Mouse (Mus musculus) bone marrow, adult 2 months (tissue): ENCODE measurements around the gene Ankrd61. TPM values are rescaled to one million over a fixed set of nuclear protein-coding genes. Genes with fewer than 3 reads are reported as not detected.

Experiments
- H3K27ac ChIP-seq: fragments of 200-500 bp; 2 replicates; pipeline ENCODE4 v1.5.1; 2012; ENCODE audit warnings: low read depth, mild to moderate bottlenecking, control low read depth, inconsistent platforms, low read length; ENCODE audit not compliant: control insufficient read depth, poor library complexity, insufficient read depth
- H3K4me1 ChIP-seq: fragments of 200-500 bp; 2 replicates; pipeline ENCODE4 v1.6.1; 2011; ENCODE audit warnings: low read length; ENCODE audit not compliant: control insufficient read depth, insufficient read depth
- H3K4me3 ChIP-seq: fragments of 200-500 bp; replicated peaks from 2 replicates; pipeline ENCODE3; 2011; ENCODE audit warnings: mild to moderate bottlenecking, low read depth, low read length, control low read depth; ENCODE audit not compliant: control insufficient read depth
- CTCF ChIP-seq: fragments of 200-500 bp; IDR thresholded peaks from 2 replicates; pipeline ENCODE4 v1.5.1; 2011; ENCODE audit warnings: low read length, control low read depth; ENCODE audit not compliant: control insufficient read depth, insufficient read depth
- POLR2A ChIP-seq: fragments of 200-500 bp; IDR thresholded peaks from 2 replicates; pipeline ENCODE4 v1.6.1; 2011; ENCODE audit warnings: low read depth, mild to moderate bottlenecking, control low read depth, low read length, borderline replicate concordance; ENCODE audit not compliant: control insufficient read depth
- WGBS: fragments of 180-500 bp; shearing (Covaris S2); methylation state at CpG from one replicate; pipeline ENCODE4 v1.1.7; 2018; 5-methylcytosine and 5-hydroxymethylcytosine counted together
- polyA plus RNA-seq: library from polyadenylated mRNA; stranded (reverse); fragments of >200 nt; gene quantifications from 2 replicates; pipeline ENCODE4 v1.2.4, GENCODE M21; 2011; ENCODE audit warnings: low replicate concordance; ENCODE audit not compliant: missing spikeins, insufficient read depth, insufficient read length

Gene Ankrd61
- polyA plus RNA-seq, 1 experiment, result not detected

- H3K4me1 ChIP-seq, result no peaks in the 10 kb centered on the region
- 98% methylated on average over 3 of the region's 3 CpGs for WGBS
- H3K27ac ChIP-seq, result no peak overlapping the region
- no peak overlapping the region for H3K4me3 ChIP-seq
- no peak for TF ChIP-seq POLR2A
Observed at GRCm38 (mm10) chr5:143885274-143885673, 12.2 kb downstream of the Ankrd61 start.

- Histone ChIP-seq H3K4me3 (no peak overlapping the region), H3K27ac (no peak overlapping the region), H3K4me1 (no peaks in the 10 kb centered on the region)
- no peak for TF ChIP-seq POLR2A
- no peak for TF ChIP-seq CTCF
- 73% methylated on average over 4 of the region's 4 CpGs for WGBS
Observed at GRCm38 (mm10) chr5:143874571-143874970, 22.9 kb downstream of the Ankrd61 start.

GRCm38 (mm10) chr5:143871547-143872169 is 25.8 kb downstream of the Ankrd61 start:
- H3K27ac ChIP-seq, result no peak overlapping the region
- TF ChIP-seq CTCF (no peak), POLR2A (no peak)
- 89% methylated on average over 11 of the region's 11 CpGs for WGBS

More at GRCm38 (mm10) chr5:143871547-143872169, 25.8 kb downstream of the Ankrd61 start:
- H3K4me1 ChIP-seq, result no peaks in the 10 kb centered on the region
- no peak overlapping the region for H3K4me3 ChIP-seq

Other genes starting within 250 kb of the Ankrd61 start
- 6.1 and 6.2 TPM in 2 replicates for gene Usp42, start 165.4 kb downstream of the Ankrd61 start, polyA plus RNA-seq
- 67.6 and 84.5 TPM in 2 replicates for gene Eif2ak1, start 79.9 kb downstream of the Ankrd61 start, polyA plus RNA-seq
- gene Aimp2, start 12.2 kb upstream of the Ankrd61 start, polyA plus RNA-seq, result 21.8 and 24.3 TPM in 2 replicates
- gene Pms2, start 12.3 kb upstream of the Ankrd61 start, polyA plus RNA-seq, result 10.1 and 10.3 TPM in 2 replicates
- gene Gm42421, start 30.5 kb upstream of the Ankrd61 start, polyA plus RNA-seq, result 1.5 and 4.5 TPM in 2 replicates
- 1.9 and 4.8 TPM in 2 replicates for gene Rsph10b, start 35.4 kb upstream of the Ankrd61 start, polyA plus RNA-seq
- gene Ccz1, start 117.2 kb upstream of the Ankrd61 start, polyA plus RNA-seq, result 29.1 and 44.4 TPM in 2 replicates
- not detected in 2 replicates for gene Ocm, start 129.0 kb upstream of the Ankrd61 start, polyA plus RNA-seq
- gene Lmtk2, start 202.8 kb upstream of the Ankrd61 start, polyA plus RNA-seq, result 4.3 and 5.5 TPM in 2 replicates